Mouse (Mus musculus): Measurements from ENCODE around the gene Mmp21. TPM values are rescaled to one million over a fixed set of nuclear protein-coding genes. Genes with fewer than 3 reads are reported as not detected.
A peak's percentile ranks its signal among the peaks of the same experiment; 100 is the strongest.

The Mmp21 gene
- total and polyA plus RNA-seq, 3 experiments: 0.17 TPM; not detected in 2

- TF ChIP-seq SMC3 (IDR thresholded peaks at IDR 0.05; ENCODE audit: low read depth, low read length) (no peak), RAD21 (IDR thresholded peaks at IDR 0.05; ENCODE audit: low read depth, low read length) (no peak), TBP (conservative IDR thresholded peaks at IDR 0.05; ENCODE audit: low read depth, low read length) (no peak), TCF12 (IDR thresholded peaks at IDR 0.05; ENCODE audit: low read depth, low read length) (no peak), MXI1 (IDR thresholded peaks at IDR 0.05; ENCODE audit: low read depth, low read length) (0 out of 2 replicates have a peak, but pooled peaks have one; percentile 5)
- Histone ChIP-seq H3K27me3 (replicated peaks) (peaks cover 8% of the 10 kb centered on the region), H3K4me2 (ENCODE audit: insufficient read depth, low read depth, poor library complexity, severe bottlenecking) (peak overlapping the region; percentile 42; the same call in 1 of the 2 replicates), H3K9me3 (replicated peaks; ENCODE audit: low read length) (no peaks in the 10 kb centered on the region), H3K4me1 (ENCODE audit: control insufficient read depth in 1 of 2, insufficient read depth in 2 of 2) (peaks cover 0 to 12% of the 10 kb centered on the region in 2 experiments; a peak in 2 of 4 replicates), H3K79me2 (replicated peaks; ENCODE audit: control insufficient read depth, extremely low read depth, insufficient read depth, poor library complexity, severe bottlenecking) (peaks cover 19% of the 10 kb centered on the region), H3K9ac (ENCODE audit: insufficient read depth, low read depth) (peak overlapping the region; percentile 76), H3K4me3 (replicated peaks in 1 of 3; ENCODE audit: low read depth in 2 of 3, low read length in 2 of 3, poor library complexity in 1 of 3) (peak overlapping the region in 2 of 3 experiments; percentile 64 to 92), H3K27ac (ENCODE audit: insufficient read depth, low read depth) (no peak overlapping the region), H3K36me3 (replicated peaks in 1 of 2; ENCODE audit: control insufficient read depth in 1 of 2, insufficient read depth in 1 of 2, low read length in 1 of 2) (peaks cover 30 to 44% of the 10 kb centered on the region in 2 experiments)
- dilution Hi-C loops (cut with MboI; ENCODE audit: extremely low pct_ligation_motif_present, extremely low pct_unique_long_range_greater_than_20kb, low sequenced_read_pairs) (no loop called here), in situ Hi-C loops (cut with MboI; ENCODE audit: low pct_ligation_motif_present, low pct_unique_long_range_greater_than_20kb, low sequenced_read_pairs) (no loop called here)
- no peak for DNase-seq (ENCODE audit: extremely low read depth)
Observed at GRCm38 (mm10) chr7:133638821-133639220, 41.0 kb downstream of the Mmp21 start.

GRCm38 (mm10) chr7:133638306-133638705 is 41.6 kb downstream of the Mmp21 start:
- H3K9ac ChIP-seq (ENCODE audit: insufficient read depth, low read depth): peak overlapping the region; percentile 76
- peaks cover 10% of the 10 kb centered on the region for H3K27me3 ChIP-seq (replicated peaks)
- in situ Hi-C loops (cut with MboI; ENCODE audit: low pct_ligation_motif_present, low pct_unique_long_range_greater_than_20kb, low sequenced_read_pairs) (no loop called here), dilution Hi-C loops (cut with MboI; ENCODE audit: extremely low pct_ligation_motif_present, extremely low pct_unique_long_range_greater_than_20kb, low sequenced_read_pairs) (no loop called here)
- H3K9me3 ChIP-seq (replicated peaks; ENCODE audit: low read length): no peaks in the 10 kb centered on the region
- peak overlapping the region; percentile 57 for H3K27ac ChIP-seq (ENCODE audit: insufficient read depth, low read depth)
- H3K79me2 ChIP-seq (replicated peaks; ENCODE audit: control insufficient read depth, extremely low read depth, insufficient read depth, poor library complexity, severe bottlenecking): peaks cover 19% of the 10 kb centered on the region
- H3K4me2 ChIP-seq (ENCODE audit: insufficient read depth, low read depth, poor library complexity, severe bottlenecking): peak overlapping the region; percentile 42; the same call in 1 of the 2 replicates
- peak; percentile 60 for DNase-seq (ENCODE audit: extremely low read depth)
- TF ChIP-seq SIN3A (IDR thresholded peaks at IDR 0.05; ENCODE audit: low read length) (peak; percentile 81; the same call in 1 of the 2 replicates), CHD1 (IDR thresholded peaks at IDR 0.05; ENCODE audit: low read depth, low read length) (peak; percentile 63; the same call in 1 of the 2 replicates), CTCF (conservative IDR thresholded peaks at IDR 0.05 in 1 of 2, IDR thresholded peaks at IDR 0.05 in 1 of 2; ENCODE audit: low read depth in 2 of 2, low read length in 2 of 2) (no peak), TCF12 (IDR thresholded peaks at IDR 0.05; ENCODE audit: low read depth, low read length) (peak; percentile 26; the same call in 1 of the 2 replicates), JUN (IDR thresholded peaks at IDR 0.05; ENCODE audit: insufficient read depth, low read depth, low read length) (0 out of 2 replicates have a peak, but pooled peaks have one; percentile 8), ETS1 (conservative IDR thresholded peaks at IDR 0.05; ENCODE audit: low read depth, low read length) (peak; percentile 30; the same call in 1 of the 2 replicates), PAX5 (IDR thresholded peaks at IDR 0.05; ENCODE audit: low read length) (no peak), IRF4 (IDR thresholded peaks at IDR 0.05; ENCODE audit: low read depth, low read length) (peak; percentile 35; the same call in 1 of the 2 replicates), MYC (IDR thresholded peaks at IDR 0.05; ENCODE audit: low read depth, low read length) (0 out of 2 replicates have a peak, but pooled peaks have one; percentile 31), MAX (IDR thresholded peaks at IDR 0.05; ENCODE audit: low read length) (no peak), EP300 (IDR thresholded peaks at IDR 0.05; ENCODE audit: low read length) (peak; percentile 37; the same call in 1 of the 2 replicates), ZNF384 (IDR thresholded peaks at IDR 0.05; ENCODE audit: low read depth, low read length) (no peak), TBP (conservative IDR thresholded peaks at IDR 0.05; ENCODE audit: low read depth, low read length) (no peak), USF2 (conservative IDR thresholded peaks at IDR 0.05; ENCODE audit: low read depth, low read length) (no peak), SMC3 (IDR thresholded peaks at IDR 0.05; ENCODE audit: low read depth, low read length) (no peak), JUND (conservative IDR thresholded peaks at IDR 0.05; ENCODE audit: low read depth, low read length) (peak; percentile 33; the same call in 1 of the 2 replicates), RAD21 (IDR thresholded peaks at IDR 0.05; ENCODE audit: low read depth, low read length) (no peak), UBTF (IDR thresholded peaks at IDR 0.05; ENCODE audit: low read depth, low read length) (no peak), ZMIZ1 (IDR thresholded peaks at IDR 0.05; ENCODE audit: low read depth, low read length) (no peak)
- peak overlapping the region; percentile 64 to 92 (median 83) for H3K4me3 ChIP-seq (replicated peaks in 1 of 3; ENCODE audit: low read depth in 2 of 3, low read length in 2 of 3, poor library complexity in 1 of 3)
- H3K36me3 ChIP-seq (replicated peaks in 1 of 2; ENCODE audit: control insufficient read depth in 1 of 2, insufficient read depth in 1 of 2, low read length in 1 of 2): peaks cover 26 to 39% of the 10 kb centered on the region in 2 experiments
- H3K4me1 ChIP-seq (ENCODE audit: control insufficient read depth in 1 of 2, insufficient read depth in 2 of 2): peaks cover 0 to 12% of the 10 kb centered on the region in 2 experiments; a peak in 2 of 4 replicates

All from CH12.LX (cell line).